Mouse (Mus musculus) stomach, postnatal 0 days (tissue): ENCODE results near the gene Tex36.

Source experiments
- CTCF ChIP-seq: IDR thresholded peaks from 2 replicates; pipeline ENCODE4 v1.5.1; 2016; ENCODE audit warnings: antibody characterized with exemption, low read depth, mild to moderate bottlenecking, moderate library complexity
- EP300 ChIP-seq: optimal IDR thresholded peaks from 2 replicates; pipeline ENCODE3; 2016; ENCODE audit warnings: antibody characterized with exemption

DNA sequence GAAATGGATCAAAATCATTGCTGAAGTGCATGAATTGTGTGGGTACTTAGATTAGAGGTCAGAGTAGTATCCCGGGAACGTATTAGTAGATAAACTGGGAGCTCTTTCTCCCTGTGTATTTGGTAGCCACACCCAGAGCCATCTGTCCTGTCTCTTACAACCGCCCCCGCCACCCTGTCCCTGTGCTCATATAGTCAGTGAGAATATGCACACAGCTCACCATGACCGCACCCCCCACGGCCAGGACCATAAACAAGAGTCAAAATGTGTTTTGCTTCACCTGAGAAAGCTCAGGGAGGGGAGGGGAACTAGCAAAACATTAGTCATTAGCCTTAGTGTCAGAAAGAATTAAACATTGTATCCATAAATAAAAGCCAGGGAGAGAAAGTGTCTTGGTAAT lies 18.7 kb downstream of the Tex36 start:
- TF ChIP-seq CTCF: no peak
- no peak for TF ChIP-seq EP300
